Mouse (Mus musculus): ENCODE measurements around the gene Ssh2.

Ssh2 gene

DNA sequence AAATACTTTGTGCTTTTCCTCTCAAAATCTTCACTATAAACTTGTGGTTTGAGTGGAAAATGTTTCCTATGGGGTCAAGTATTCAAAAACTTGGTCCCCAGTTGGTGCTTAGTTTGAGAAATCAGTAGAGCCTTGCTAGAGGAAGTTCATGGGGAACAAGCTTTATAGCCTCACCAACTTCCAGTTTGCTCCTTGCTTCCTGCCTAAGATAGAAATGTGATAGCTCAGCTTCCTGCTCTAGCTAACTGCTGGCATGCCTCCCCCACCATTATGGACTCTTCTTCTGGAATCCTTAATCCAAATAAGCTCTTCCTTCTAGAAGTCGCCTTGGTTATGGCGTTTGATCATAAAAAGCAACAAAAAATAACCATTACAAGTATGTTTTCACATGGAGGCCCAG, 190.2 kb downstream of the Ssh2 start:
- no peak for DNase-seq (ENCODE audit: low spot score in 2 of 2)

DNA sequence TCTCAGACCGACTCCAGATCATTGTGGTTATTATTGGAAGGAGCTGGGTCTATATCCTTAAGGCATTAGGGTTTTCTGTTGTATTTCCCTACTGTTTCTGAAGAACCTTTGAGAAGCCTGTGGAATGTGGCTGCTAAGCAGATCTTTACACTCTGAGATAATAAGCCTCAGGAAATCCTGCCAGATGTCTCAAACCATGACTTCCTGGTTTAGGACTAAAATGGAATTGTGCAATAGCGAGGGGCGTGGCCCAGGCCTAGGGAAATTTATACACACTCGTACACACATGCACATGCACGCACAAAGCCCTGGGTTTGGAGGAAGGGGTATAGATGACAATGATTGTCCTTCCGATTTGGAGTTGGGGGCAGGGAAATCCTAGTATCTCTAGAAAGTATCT, 193.8 kb downstream of the Ssh2 start:
- DNase-seq (ENCODE audit: low spot score in 2 of 2): peak in 1 of 2 experiments; percentile 9

DNA sequence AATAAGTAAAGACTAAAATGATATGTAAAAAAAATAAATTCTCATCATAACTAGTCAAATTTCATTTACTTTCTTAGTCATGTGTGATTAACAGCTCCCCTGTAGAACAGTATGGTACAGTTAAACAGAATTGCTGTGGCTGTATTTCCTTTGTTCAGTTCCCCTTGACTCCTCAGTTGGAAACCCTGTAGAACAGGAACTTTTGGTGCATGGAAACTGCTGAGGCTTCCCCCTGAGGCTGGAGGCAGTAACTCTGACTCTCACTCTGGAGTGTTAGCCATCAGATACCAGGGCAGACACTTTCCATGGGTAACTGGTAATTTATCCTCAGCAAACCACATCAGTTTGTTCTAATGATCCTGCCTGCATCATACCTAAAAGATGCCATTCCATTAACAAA, 195.2 kb downstream of the Ssh2 start:
- no peak for DNase-seq (ENCODE audit: low spot score in 2 of 2)

DNA sequence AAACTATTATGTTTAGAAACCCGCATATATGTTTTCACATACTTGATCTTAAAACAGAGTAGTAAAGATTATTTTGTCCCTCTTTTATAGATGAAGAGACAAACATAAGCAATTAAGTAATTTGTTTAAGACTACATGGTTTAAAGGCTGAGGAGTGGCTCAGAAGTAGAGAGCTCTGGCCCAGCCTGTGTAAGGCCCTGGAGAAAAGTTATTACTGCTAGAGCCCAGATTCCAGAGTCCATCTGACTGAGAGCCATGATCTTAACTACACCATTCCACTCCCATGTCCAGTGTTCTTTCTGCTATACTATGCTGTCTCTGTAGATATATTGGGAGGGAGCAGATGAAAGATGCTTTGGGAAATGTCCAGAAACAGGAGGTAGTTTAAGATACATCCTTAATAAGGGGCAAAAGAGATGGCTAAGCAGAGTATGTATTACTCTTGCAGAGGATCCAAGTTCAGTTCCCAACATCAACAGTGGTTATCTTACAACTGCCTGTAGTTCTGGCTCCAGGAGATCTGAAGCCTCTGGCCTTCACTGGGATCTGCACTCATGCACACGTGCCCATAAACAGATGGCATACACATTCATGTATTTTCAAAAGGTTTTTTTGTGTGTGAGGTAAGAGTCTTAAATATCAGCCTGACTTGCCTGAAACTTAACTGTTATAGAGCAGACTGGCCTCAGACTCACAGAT, 198.2 kb downstream of the Ssh2 start:
- no peak for DNase-seq (ENCODE audit: low spot score in 2 of 2)

DNA sequence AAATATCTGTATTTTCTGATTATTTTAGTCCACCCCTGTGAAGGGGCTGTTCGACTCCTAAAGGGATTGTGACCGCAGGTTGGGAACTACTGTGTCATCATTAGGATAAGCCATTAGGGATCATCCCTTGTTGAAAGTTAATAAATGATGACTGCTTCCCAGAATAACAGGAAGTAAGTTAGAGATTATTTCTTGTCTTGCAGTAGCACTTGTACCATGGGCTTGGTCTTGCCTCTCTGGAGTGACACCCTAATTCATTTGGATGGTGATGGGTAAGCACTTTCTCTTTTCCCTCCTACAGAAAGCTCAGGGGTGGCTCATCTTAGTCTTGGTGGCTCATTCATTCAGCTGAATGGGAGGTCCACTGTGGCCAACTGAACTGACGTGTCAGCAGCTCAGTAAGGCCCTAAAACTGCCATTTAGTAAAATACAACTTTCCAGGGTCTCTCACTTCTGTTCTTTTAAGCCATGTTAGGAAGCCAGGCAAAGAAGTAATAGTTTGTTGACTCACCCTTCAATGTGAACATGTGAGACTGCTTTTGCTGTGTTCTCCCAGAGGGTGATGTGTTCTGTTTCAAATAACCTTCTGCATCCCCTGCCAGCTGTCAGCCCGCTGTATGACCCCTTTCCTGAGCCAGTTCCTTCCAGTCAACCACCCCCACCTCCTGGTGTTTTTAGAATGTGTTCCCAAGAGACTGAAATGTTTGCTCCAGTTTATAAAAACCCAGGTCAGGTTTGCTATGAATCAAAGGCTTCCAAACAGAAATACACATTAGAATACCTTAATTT, 200.3 kb downstream of the Ssh2 start:
- DNase-seq (ENCODE audit: low spot score in 2 of 2): no peak

DNA sequence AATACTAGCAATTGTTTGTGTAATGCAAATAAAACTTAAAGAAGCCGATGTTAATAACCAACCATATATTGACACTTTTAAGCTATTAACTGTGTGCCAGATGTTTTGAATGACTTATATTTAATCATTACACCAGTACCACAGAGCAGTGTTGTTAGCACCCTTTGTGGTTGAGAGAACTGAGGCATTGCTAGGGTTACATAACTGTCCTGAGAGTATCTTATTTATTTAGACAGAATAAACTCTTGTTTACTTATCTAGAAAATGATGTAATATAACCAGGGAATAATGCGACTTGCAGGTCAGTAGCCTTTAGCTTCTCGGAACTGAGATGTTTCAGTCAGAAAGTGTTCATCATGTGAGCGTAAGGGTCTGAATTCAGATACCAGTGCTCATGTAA, 201.9 kb downstream of the Ssh2 start:
- DNase-seq (ENCODE audit: low spot score in 2 of 2): no peak

DNA sequence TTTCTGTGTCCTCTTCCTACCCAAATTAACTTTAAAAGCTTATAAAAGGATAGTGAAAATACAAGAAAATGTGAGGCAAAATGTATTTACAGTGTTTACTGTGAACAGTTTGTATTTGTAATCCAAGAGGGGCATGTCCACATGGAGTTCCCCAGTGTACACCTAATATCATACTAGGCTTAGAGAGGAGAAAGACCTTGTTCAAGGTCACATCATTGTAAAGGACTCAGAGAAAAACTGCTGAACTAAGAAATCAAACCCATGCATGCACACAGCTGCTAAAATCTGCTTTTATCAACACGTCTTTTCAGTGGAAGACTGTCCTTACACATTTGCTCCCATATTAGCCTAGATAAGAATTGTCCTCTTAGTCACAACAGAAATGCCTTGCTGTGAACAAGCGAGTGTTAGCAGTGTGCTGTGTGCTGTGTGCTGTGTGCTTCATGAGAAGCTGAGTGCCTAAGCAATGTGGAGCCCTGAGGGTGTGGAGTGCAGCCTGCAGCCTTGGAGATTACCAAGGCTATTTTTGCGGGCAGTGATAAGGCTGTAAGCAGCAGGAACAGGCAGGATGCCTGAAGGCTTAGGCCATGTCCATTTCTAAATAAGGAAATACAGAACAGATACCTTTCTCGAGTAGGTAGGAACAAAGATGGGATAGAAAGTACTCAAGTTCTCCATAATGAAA, 207.2 kb downstream of the Ssh2 start:
- DNase-seq (ENCODE audit: low spot score in 2 of 2): peak in 1 of 2 experiments; percentile 13

DNA sequence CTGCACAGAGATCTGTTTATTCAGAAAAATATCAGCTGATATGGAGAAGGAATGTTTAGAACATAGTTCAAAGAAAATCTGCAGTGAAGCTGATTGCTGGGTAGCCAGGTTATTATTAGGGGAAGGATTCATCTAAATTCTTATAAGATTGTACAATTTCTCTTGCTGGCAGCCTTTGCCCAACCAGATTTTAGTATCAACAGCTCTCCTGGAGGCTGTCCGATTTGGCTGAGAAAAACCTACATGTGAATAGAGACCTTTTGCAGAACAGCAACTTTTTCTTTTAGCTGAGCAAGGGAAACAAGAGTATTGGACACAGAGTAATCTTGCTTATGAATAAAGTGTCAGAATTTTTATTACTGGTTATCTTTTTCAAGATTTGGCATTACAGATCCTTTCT, 212.4 kb downstream of the Ssh2 start:
- no peak for DNase-seq (ENCODE audit: low spot score in 2 of 2)

DNA sequence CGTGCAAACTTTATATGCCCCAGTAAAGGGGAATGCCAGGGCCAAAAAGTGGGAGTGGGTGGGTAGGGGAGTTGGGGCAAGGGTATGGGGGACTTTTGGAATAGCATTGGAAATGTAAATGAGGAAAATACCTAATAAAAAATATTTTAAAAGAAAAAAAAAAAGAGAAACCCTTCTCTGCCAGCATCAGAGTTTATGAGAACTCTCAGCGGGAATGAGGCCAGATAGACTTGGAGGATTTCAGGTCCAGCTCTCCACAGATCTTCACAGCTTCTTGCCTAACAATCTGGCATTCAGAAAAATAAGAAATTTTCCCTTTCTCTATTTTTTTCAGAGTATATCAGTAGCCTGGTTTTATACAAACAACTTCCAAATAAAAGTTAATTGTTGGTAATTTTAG, 220.9 kb downstream of the Ssh2 start:
- no peak for DNase-seq (ENCODE audit: low spot score in 2 of 2)

DNA sequence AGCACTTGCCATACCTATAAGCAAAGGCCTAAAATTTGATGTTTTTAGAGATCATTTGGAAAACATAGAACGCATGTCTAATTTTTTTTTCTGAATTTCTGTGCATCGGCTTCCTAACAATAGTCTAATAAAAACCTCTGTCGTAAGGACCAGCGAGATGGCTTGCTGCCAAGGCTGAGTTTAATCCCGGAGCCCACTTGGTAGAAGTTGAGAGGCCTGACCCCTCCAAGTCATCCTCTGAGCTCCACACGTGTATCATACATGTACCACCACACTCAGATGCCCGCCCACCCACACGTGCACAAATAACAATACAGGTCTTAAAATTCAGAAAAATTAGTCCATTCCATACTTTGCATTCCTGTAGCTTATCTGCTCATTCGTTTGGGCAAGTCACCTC, 224.0 kb downstream of the Ssh2 start:
- no peak for DNase-seq (ENCODE audit: low spot score in 2 of 2)

DNA sequence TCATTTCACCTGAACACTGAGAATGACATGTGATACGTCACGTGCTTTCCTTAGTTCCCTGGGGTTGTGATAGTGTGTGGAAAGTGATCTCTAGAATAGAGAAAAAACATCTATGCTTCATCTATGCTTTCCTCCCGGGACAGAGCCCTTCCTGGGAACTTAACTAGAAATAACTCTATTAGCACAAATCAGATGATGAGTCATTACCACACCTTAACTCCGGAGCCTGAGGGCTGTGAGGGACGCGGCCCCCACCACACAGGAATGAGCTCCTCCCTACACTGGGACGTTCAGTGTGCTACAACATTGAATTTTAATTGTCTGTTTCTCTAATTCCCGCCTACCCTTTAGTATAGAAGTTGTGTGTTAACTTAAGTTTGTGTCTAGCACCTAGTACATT, 224.9 kb downstream of the Ssh2 start:
- no peak for DNase-seq (ENCODE audit: low spot score in 2 of 2)

DNA sequence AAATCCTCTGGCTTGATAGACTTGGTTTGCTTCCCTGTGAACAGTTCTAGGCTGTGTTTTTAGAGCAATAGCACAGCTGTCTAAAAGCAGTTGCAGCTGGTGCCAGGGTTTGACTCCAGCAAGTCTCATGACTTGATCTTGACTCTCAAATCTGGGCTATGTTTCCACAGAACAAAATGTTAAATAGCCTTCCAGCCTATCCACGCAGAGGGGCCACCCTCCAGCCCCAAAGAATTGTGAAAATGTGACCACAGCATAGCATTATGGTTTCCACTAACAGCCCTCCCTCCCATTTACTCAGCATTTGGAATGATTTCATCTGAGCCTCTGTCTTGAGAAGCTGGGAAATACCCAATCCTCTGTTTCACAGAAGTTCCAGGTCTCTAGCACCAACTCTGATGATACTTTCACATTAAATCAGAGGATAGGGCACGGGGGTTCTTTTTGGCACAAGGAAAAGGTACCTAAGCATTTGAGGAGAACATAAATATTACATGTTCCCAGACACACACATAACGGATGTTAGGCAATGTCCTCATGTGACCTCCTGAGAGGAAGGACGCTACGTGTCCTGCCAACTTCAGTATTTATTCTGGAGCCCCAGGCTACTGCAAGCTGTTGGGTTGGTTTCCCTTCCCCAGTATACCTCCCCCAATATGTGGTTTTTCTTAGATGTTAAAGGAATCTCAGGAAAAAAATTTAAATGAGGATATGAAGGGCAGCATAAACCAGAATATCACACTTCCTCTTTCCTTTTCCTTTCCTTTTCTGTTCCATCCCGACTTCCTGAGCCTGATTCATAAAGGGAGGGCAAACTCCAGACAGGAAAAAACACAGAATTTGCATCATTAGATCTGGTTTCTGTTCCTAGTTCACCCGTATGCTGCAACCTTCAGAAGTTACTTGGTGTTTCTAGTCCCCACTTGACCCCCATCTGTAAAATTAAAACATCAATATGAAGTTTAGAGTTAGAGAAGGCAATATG, 226.4 kb downstream of the Ssh2 start:
- DNase-seq (ENCODE audit: low spot score in 2 of 2): no peak

DNA sequence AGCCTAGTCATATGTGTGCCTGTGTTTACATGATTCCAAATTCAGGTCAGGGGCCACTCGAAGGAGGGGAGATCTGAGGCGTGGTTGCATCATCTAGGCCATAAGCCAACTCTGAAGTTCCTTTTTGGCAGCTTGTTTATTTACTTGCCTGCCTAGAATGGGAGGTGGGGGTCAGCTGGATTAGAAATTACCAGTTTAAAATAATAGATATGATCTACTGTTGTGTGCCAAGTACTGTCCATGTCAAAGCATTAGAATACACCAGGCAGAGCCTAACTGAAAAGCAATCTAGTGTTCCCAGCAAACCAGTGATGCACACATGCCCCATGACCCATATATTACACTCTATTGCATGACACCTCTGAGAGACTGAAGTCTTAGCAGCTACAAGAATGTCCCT, 228.9 kb downstream of the Ssh2 start:
- no peak for DNase-seq (ENCODE audit: low spot score in 2 of 2)

DNA sequence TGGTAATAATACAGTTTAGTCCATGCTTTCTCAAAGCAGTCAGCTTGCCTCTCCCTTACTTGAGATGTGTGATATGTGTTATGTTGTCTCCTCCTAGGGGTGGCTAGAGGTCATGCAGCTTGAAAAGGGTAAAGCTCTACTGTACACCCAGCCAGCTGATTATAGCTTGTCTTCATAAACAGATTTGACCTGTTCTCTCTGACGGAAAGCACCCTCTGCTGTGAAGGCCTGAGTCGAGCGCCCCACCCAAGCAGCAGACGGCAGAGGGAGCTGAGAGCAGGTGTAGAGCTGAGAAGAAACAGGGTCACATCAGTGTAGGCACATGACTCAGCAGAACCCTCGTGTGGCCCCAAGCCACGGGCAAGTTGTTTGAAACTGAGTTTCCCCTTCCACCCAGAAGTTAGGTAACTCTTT, 230.5 kb downstream of the Ssh2 start:
- DNase-seq (ENCODE audit: low spot score in 2 of 2): peak in 1 of 2 experiments; percentile 31

DNA sequence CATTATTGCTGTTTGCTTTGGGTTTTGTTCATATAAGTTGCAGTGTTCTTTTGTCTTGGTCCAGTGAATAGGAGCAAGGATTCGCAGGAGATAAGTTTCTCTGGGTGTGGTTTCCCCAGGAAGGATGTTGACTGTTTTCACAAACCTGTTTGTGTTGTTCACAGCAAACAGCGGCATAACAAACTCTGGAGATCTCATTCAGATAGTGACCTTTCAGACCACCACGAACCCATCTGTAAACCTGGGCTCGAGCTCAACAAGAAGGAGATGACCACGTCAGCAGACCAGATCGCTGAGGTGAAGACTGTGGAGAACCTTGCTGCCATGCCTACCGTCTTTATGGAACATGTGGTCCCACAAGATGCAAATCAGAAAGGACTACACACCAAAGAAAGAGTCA, 233.1 kb downstream of the Ssh2 start:
- DNase-seq (ENCODE audit: low spot score in 2 of 2): no peak

DNA sequence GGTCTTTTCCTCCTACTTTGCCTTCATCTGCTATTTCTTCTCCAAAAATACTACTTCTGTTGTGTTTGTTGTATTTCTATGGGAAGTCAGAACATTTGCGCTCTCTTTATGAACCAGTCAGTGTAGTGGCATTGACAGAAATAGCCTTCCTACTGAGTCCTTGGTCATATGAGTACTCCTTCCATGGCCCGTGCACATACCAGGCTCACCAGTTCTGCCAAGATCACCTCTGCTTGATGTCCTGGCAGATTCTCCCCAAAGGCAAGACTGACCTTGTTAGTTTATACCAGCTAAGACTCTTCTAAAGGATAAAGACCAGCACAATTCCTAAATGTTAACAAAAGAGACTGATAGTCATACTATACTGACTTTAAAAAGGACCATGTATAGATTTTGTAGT, 235.6 kb downstream of the Ssh2 start:
- DNase-seq (ENCODE audit: low spot score in 2 of 2): no peak

DNA sequence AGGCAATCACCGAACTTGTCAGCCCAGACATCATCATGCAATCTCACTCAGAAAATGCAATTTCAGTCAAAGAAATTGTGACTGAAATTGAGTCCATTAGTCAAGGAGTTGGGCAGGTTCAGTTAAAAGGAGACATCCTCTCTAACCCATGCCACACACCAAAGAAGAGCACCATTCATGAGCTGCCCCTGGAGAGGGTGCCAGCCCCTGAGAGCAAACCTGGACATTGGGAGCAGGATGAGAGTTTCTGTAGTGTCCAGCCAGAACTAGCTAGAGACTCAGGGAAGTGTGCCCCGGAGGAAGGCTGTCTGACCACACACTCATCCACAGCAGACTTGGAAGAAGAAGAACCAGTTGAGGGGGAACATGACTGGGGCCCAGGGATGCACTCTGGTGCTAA, 237.3 kb downstream of the Ssh2 start:
- no peak for DNase-seq (ENCODE audit: low spot score in 2 of 2)

DNA sequence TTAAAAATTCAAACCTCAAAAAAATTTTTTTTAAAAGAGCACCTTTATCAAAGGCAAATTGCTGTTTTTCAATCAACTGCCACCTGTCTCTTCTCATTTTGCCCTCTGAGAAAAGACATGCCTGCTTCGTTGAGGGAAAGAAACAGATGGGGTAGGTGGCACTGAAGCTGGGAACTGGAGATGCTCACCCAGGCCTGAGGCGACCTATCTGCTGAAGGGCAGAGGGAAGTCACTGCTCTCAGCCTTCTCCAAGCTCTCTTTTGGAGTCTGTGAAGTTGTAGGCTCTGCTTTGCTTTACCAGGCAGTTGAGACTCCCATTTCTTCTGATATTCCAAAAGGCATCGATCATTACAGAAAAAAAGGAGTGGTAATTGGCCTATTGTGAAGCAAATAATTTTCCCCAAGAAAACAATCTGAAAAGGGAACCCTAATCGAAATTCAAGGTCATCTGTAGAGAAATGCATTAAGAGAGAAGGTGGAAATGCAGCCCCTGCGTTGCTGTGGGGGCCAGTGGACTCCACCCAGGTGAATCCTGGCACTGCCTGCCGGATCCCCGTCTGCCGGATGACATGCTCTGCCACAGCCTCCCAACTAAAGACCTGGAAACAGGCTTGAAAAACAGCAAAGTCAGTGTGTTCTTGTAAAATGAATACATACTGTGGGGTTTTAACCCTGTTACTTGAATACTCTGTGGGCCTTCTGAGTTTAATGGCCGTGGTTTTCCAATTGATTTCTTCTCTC, 239.9 kb downstream of the Ssh2 start:
- DNase-seq (ENCODE audit: low spot score in 2 of 2): no peak

DNA sequence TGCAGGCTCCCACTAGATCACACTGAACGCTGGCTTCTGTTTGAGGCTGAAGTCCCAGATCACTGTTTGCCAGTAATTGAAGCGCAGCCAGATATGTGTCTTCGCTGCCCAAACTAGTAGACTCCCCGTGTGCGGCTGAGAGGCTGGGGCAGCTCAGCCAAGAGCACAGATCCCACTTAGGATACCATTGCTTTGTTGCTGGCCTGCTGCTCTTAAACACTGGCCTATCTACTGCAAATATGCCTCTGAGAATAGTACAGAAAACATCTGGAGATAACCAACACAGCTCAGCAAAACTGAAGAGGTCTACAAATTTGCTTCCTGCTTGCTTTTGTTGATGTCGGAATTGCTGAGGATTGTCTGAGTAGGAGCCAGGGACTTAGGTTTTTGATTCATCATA, 240.8 kb downstream of the Ssh2 start:
- no peak for DNase-seq (ENCODE audit: low spot score in 2 of 2)

DNA sequence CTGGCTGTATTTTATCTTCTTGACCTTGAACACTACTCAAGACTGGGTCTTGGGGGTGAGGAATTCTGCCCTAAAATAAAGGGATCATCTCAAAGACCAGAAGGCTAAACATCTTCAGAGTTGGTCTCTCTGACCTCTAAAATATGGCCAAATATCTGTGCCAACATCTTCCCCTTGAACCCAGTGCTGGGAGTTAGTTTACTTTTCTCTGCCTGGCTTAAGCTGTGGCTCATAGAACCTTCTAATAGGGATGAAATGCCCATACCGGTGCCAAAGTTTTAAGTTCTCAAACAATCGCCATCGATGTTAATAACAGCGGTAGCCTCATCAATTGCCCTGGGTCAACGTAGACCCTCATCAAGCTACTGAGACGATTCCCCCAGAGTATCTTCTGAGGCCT, 245.8 kb downstream of the Ssh2 start:
- no peak for DNase-seq (ENCODE audit: low spot score in 2 of 2)
